Mouse (Mus musculus) stomach, postnatal 0 days (tissue): ENCODE results near the gene Vmn1r31. TPM values are rescaled to one million over a fixed set of nuclear protein-coding genes. Genes with fewer than 3 reads are reported as not detected.

ENCODE experiments used
- ATAC-seq: fragments of 200-750 bp; cut with Nextera tagmentation; 2 replicates; pipeline ENCODE4 v1.8.0; 2017; ENCODE audit not compliant: low FRiP score, low TSS enrichment
- DNase-seq: peaks from one replicate; pipeline ENCODE4 v3.0.0-alpha.2; 2016; ENCODE audit warnings: low spot score
- H3K27ac ChIP-seq: fragments of 300-500 bp; sonication (generic); replicated peaks from 2 replicates; pipeline ENCODE4 v1.5.1; 2014; ENCODE audit warnings: mild to moderate bottlenecking, control low read depth
- H3K27me3 ChIP-seq: fragments of 300-500 bp; sonication (generic); 2 replicates; pipeline ENCODE4 v1.6.1; 2014; ENCODE audit warnings: low read length; ENCODE audit not compliant: control insufficient read depth, insufficient read depth
- H3K36me3 ChIP-seq: fragments of 300-500 bp; sonication (generic); 2 replicates; pipeline ENCODE4 v1.6.1; 2014; ENCODE audit warnings: low read length, mixed read lengths; ENCODE audit not compliant: control insufficient read depth, insufficient read depth
- H3K4me1 ChIP-seq: fragments of 300-500 bp; sonication (generic); replicated peaks from 2 replicates; pipeline ENCODE4 v1.6.1; 2014; ENCODE audit warnings: antibody characterized with exemption; ENCODE audit not compliant: control insufficient read depth, insufficient read depth
- H3K4me2 ChIP-seq: fragments of 300-500 bp; sonication (generic); replicated peaks from 2 replicates; pipeline ENCODE4 v1.6.1; 2014; ENCODE audit warnings: low read depth, mild to moderate bottlenecking, control low read depth, moderate library complexity
- H3K4me3 ChIP-seq: fragments of 300-500 bp; sonication (generic); 2 replicates; pipeline ENCODE4 v1.5.1; 2014; ENCODE audit warnings: low read depth, low read length, control low read depth
- H3K9ac ChIP-seq: fragments of 300-500 bp; sonication (generic); 2 replicates; pipeline ENCODE4 v1.6.1; 2014; ENCODE audit warnings: mild to moderate bottlenecking, low read length, control low read depth, mixed read lengths
- H3K9me3 ChIP-seq: fragments of 300-500 bp; sonication (generic); 2 replicates; pipeline ENCODE4 v1.6.1; 2016; ENCODE audit warnings: low read length; ENCODE audit not compliant: control insufficient read depth
- CTCF ChIP-seq: IDR thresholded peaks from 2 replicates; pipeline ENCODE4 v1.5.1; 2016; ENCODE audit warnings: antibody characterized with exemption, low read depth, mild to moderate bottlenecking, moderate library complexity
- EP300 ChIP-seq: optimal IDR thresholded peaks from 2 replicates; pipeline ENCODE3; 2016; ENCODE audit warnings: antibody characterized with exemption
- WGBS: fragments of 180-500 bp; shearing (Covaris S2); extraction: QIAGEN DNeasy Blood & Tissue Kit; methylation state at CpG from one replicate; pipeline ENCODE4 v1.1.7; 2014; 5-methylcytosine and 5-hydroxymethylcytosine counted together
- polyA plus RNA-seq: library from polyadenylated mRNA; unstranded; fragments of >200 nt; fragmentation: Nextera tagmentation; extraction: Ambion mirVana; gene quantifications from 2 replicates; pipeline ENCODE4 v1.2.1, GENCODE M21; 2015

Gene Vmn1r31
- polyA plus RNA-seq: not detected in 2 replicates

- no peak within 1 kb of the TSS for H3K27ac ChIP-seq
- no peak for ATAC-seq
- H3K9me3 ChIP-seq: no peaks in the 10 kb centered on the region
- no peaks in the 10 kb centered on the region for H3K27me3 ChIP-seq
- no peak for DNase-seq
- H3K36me3 ChIP-seq: no peaks in the 10 kb centered on the region
- TF ChIP-seq CTCF: no peak
- TF ChIP-seq EP300: no peak
- WGBS: 83% methylated on average over 1 of the region's 1 CpGs
- no peak within 1 kb of the TSS for H3K4me3 ChIP-seq
- H3K4me1 ChIP-seq: no peaks in the 10 kb centered on the region
- no peak within 1 kb of the TSS for H3K4me2 ChIP-seq
- H3K9ac ChIP-seq: no peak within 1 kb of the TSS
These were observed at the start of gene Vmn1r31 for GRCm38 (mm10) chr6:58475230-58475629. Vmn1r31 (minus strand) TSS chr6:58475330.

- no peak for ATAC-seq
These were observed 31.8 kb downstream of the Vmn1r31 start, which contains the start of gene Vmn1r30 for GRCm38 (mm10) chr6:58443285-58443684. Vmn1r30 (minus strand) TSS chr6:58443385.

More at GRCm38 (mm10) chr6:58443285-58443684, 31.8 kb downstream of the Vmn1r31 start, which contains the start of gene Vmn1r30:
- no peak for TF ChIP-seq CTCF
- TF ChIP-seq EP300: no peak
- Histone ChIP-seq H3K36me3 (no peaks in the 10 kb centered on the region), H3K4me1 (no peaks in the 10 kb centered on the region), H3K9me3 (no peaks in the 10 kb centered on the region), H3K27me3 (no peaks in the 10 kb centered on the region), H3K4me2 (no peak within 1 kb of the TSS), H3K4me3 (no peak within 1 kb of the TSS), H3K27ac (no peak within 1 kb of the TSS), H3K9ac (no peak within 1 kb of the TSS)
- no peak for DNase-seq

Other genes starting within 250 kb of the Vmn1r31 start
- not detected in 2 replicates for gene Vmn1r28, start 213.3 kb downstream of the Vmn1r31 start, polyA plus RNA-seq
- not detected in 2 replicates for gene Vmn1r29, start 173.8 kb downstream of the Vmn1r31 start, polyA plus RNA-seq
- gene Vmn1r30, start 31.9 kb downstream of the Vmn1r31 start, polyA plus RNA-seq: not detected in 2 replicates
- gene Abcg2, start 109.2 kb upstream of the Vmn1r31 start, polyA plus RNA-seq: 18.1 and 19.2 TPM in 2 replicates